Mouse (Mus musculus): ENCODE measurements around the gene Mta2. TPM values are rescaled to one million over a fixed set of nuclear protein-coding genes. Genes with fewer than 3 reads are reported as not detected.
"Not testable (repeated sequence)": the region's sequence is repeated elsewhere in the genome, so short reads cannot be mapped to it uniquely, and the experiment has no call there.

The Mta2 gene
- polyA plus RNA-seq (2017; shearing (Covaris generic)), result 10 to 100 TPM; 78.8 to 96.7 (median 81.2) TPM

GRCm38 (mm10) chr19:8941515-8942217 lies at the start of gene Mta2:
Mta2 (plus strand) TSS chr19:8941875.
- peak; percentile 94 for ATAC-seq

GRCm38 (mm10) chr19:8892829-8893766 lies 48.6 kb upstream of the Mta2 start, which contains the start of gene Ints5:
Ints5 (plus strand) TSS chr19:8893005.
- peak; percentile 30 for ATAC-seq

GRCm38 (mm10) chr19:8895397-8895960 lies 46.2 kb upstream of the Mta2 start:
- no peak for ATAC-seq

- not testable (repeated sequence) for ATAC-seq
Observed at GRCm38 (mm10) chr19:8896231-8896630, 45.4 kb upstream of the Mta2 start.

- ATAC-seq, result not testable (repeated sequence)
Observed at GRCm38 (mm10) chr19:8897211-8897864, 44.3 kb upstream of the Mta2 start.

- peak; percentile 96 for ATAC-seq
Observed at GRCm38 (mm10) chr19:8897865-8898495, 43.7 kb upstream of the Mta2 start, which contains the start of gene Ganab. Ganab (plus strand) TSS chr19:8898071.

GRCm38 (mm10) chr19:8898576-8898975 lies 43.1 kb upstream of the Mta2 start:
- ATAC-seq, result no peak

GRCm38 (mm10) chr19:8899079-8899478 lies 42.6 kb upstream of the Mta2 start:
- ATAC-seq, result no peak

GRCm38 (mm10) chr19:8903412-8903811 lies 38.3 kb upstream of the Mta2 start:
- ATAC-seq, result no peak

- ATAC-seq, result no peak
Observed at GRCm38 (mm10) chr19:8908531-8908930, 33.1 kb upstream of the Mta2 start.

- ATAC-seq, result no peak
Observed at GRCm38 (mm10) chr19:8911810-8912209, 29.9 kb upstream of the Mta2 start.

GRCm38 (mm10) chr19:8914212-8914611 lies 27.5 kb upstream of the Mta2 start:
- no peak for ATAC-seq

- ATAC-seq, result peak; percentile 25
Observed at GRCm38 (mm10) chr19:8919000-8919399, 22.7 kb upstream of the Mta2 start.

GRCm38 (mm10) chr19:8919684-8920072 lies 22.0 kb upstream of the Mta2 start:
- no peak for ATAC-seq

GRCm38 (mm10) chr19:8920073-8920736 lies 21.5 kb upstream of the Mta2 start, which contains the start of gene B3gat3:
B3gat3 (plus strand) TSS chr19:8920374.
- ATAC-seq, result peak; percentile 57

- ATAC-seq, result peak; percentile 44
Observed at GRCm38 (mm10) chr19:8920836-8921291, 20.8 kb upstream of the Mta2 start.

- ATAC-seq, result no peak
Observed at GRCm38 (mm10) chr19:8921741-8922140, 19.9 kb upstream of the Mta2 start.

GRCm38 (mm10) chr19:8926766-8927165 lies 14.9 kb upstream of the Mta2 start:
- ATAC-seq, result no peak

GRCm38 (mm10) chr19:8927891-8928525 lies 13.7 kb upstream of the Mta2 start:
- ATAC-seq, result no peak

GRCm38 (mm10) chr19:8928689-8929223 lies 12.9 kb upstream of the Mta2 start:
- ATAC-seq, result peak; percentile 38
